Mouse (Mus musculus) megakaryocyte, embryonic 14.5 days (primary cell): ENCODE measurements at regions not wholly inside any gene's neighbourhood (a gene's known extent, or its start where the extent isn't known, plus 50 kb on each side); places are given as distances from the start of the nearest gene placed in this dataset.
"Not testable (repeated sequence)": the region's sequence is repeated elsewhere in the genome, so short reads cannot be mapped to it uniquely, and the experiment has no call there.

ENCODE experiments used
- H3K27me3 ChIP-seq: replicated peaks from 2 replicates; pipeline ENCODE3; 2012; ENCODE audit warnings: inconsistent platforms
- H3K36me3 ChIP-seq: replicated peaks from 2 replicates; pipeline ENCODE3; 2012; ENCODE audit warnings: low read length, inconsistent platforms, mixed read lengths
- H3K4me1 ChIP-seq: 2 replicates; pipeline ENCODE4 v1.6.1; 2012; ENCODE audit warnings: inconsistent platforms
- H3K4me3 ChIP-seq: replicated peaks from 2 replicates; pipeline ENCODE3; 2012; ENCODE audit warnings: moderate library complexity, mild to moderate bottlenecking, inconsistent platforms
- H3K9me3 ChIP-seq: 2 replicates; pipeline ENCODE4 v1.6.1; 2012; ENCODE audit warnings: inconsistent platforms
- FLI1 ChIP-seq: IDR thresholded peaks from 2 replicates; pipeline ENCODE4 v1.6.1; 2012; ENCODE audit warnings: low read length, inconsistent platforms, mixed read lengths
- GATA1 ChIP-seq: IDR thresholded peaks from 3 replicates; pipeline ENCODE4 v1.6.1; 2012; ENCODE audit warnings: mixed read lengths, low read length, inconsistent platforms, borderline replicate concordance

DNA sequence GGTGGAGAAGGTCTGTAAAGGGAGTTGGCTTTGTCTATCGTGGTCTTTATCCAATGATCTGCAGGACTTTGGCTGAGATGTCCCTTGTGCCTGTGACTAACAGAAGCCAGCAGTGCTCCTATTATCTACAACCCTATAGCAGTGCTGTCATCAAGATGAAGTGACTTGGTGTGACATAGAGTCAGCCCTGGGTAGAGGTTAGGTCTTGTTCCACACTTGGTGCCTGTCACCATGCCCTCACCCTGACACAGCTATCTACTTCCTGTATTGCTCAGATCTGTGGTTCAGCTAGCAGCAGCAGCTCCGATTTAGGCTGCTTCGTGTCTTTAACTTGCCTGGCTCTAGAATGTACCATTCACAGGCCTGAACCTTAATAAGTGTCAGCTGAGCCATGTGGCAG is 100.6 kb downstream of the Rchy1 start:
- Histone ChIP-seq H3K27me3 (peaks cover 10% of the 10 kb centered on the region), H3K4me3 (peak overlapping the region; percentile 3), H3K36me3 (no peaks in the 10 kb centered on the region), H3K9me3 (peaks cover 7% of the 10 kb centered on the region), H3K4me1 (peaks cover 38% of the 10 kb centered on the region)
- TF ChIP-seq FLI1 (no peak), GATA1 (no peak)

DNA sequence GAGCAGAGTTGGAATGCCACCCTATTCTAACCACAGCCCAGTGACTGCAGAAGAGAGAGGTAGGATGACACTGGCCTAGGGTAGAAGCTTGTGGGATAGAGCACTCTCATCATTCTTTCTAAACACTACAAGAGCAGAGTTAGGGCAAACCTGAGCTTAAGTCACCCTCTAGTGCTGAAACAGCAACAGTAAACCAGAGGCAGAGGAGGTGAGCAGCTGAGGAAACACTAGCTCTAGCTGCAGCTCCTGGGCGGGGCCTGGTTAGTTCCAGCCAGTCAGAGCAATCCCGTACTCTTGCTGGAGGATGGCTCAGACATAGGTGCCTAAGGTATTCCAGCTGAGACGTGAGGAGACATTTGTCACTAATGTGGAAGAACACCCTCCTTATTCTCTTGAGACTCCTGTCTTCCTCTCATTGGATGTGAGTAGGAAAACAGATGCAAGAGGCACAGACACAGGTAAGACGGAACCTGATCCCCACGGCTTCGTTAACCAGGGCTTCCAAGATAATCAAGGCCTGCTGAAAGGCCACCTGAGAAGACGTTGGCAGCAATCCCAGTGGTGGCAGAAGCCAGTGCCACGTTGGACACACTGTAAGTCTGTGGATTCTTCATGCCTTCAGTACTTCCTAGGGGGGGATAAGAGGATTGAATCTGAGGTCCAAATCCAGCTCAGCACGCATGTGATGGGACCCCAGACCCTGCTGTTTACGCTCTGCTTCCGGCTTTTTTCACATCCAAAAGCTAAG is 101.3 kb downstream of the Rchy1 start:
- H3K4me3 ChIP-seq: no peak overlapping the region
- TF ChIP-seq GATA1 (no peak), FLI1 (no peak)

GRCm38 (mm10) chr5:91860489-91860888 is 102.4 kb downstream of the Rchy1 start:
- H3K36me3 ChIP-seq: no peaks in the 10 kb centered on the region
- peaks cover 7% of the 10 kb centered on the region for H3K9me3 ChIP-seq
- peaks cover 34% of the 10 kb centered on the region for H3K4me1 ChIP-seq
- H3K27me3 ChIP-seq: peaks cover 3% of the 10 kb centered on the region
- H3K4me3 ChIP-seq: no peak overlapping the region
- TF ChIP-seq GATA1: no peak
- TF ChIP-seq FLI1: no peak

More for the DNA sequence above, 101.3 kb downstream of the Rchy1 start:
- Histone ChIP-seq H3K36me3 (no peaks in the 10 kb centered on the region), H3K9me3 (peaks cover 7% of the 10 kb centered on the region), H3K27me3 (peaks cover 8% of the 10 kb centered on the region), H3K4me1 (peaks cover 38% of the 10 kb centered on the region)

DNA sequence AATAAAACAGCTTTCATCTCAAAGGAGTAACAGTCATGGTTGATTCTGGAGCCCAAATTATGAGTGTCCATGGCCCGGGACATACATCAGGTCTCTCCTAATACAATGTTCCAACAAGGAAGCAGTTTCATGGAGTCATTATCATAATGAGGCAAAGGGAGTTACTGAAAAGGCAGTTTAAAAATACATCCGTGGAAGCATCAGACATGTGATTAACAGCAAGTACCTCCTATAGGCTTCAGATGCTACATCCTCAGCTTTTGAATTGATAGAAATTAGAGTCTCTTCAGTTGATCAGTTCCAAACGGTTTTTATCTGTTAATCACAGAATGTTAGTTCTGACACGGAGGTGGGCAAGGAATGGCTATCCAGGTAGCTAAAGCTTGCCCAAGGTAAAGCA is 110.5 kb downstream of the Rchy1 start:
- H3K27me3 ChIP-seq: no peaks in the 10 kb centered on the region
- H3K4me1 ChIP-seq: peaks cover 48% of the 10 kb centered on the region
- H3K36me3 ChIP-seq: peaks cover 3% of the 10 kb centered on the region
- no peak overlapping the region for H3K4me3 ChIP-seq
- peaks cover 3% of the 10 kb centered on the region; the same call in 1 of the 2 replicates for H3K9me3 ChIP-seq
- TF ChIP-seq GATA1 (no peak), FLI1 (no peak)

- H3K4me1 ChIP-seq: peaks cover 48% of the 10 kb centered on the region
- not testable (repeated sequence) for H3K4me3 ChIP-seq, H3K9me3 ChIP-seq, H3K36me3 ChIP-seq, H3K27me3 ChIP-seq
Observed at GRCm38 (mm10) chr5:91850862-91851569, 111.9 kb downstream of the Rchy1 start.

- TF ChIP-seq FLI1: no peak
- TF ChIP-seq GATA1: no peak
- peaks cover 3% of the 10 kb centered on the region for H3K36me3 ChIP-seq
- H3K4me3 ChIP-seq: no peak overlapping the region
- H3K27me3 ChIP-seq: no peaks in the 10 kb centered on the region
- peaks cover 3% of the 10 kb centered on the region; the same call in 1 of the 2 replicates for H3K9me3 ChIP-seq
- peaks cover 48% of the 10 kb centered on the region for H3K4me1 ChIP-seq
Observed at GRCm38 (mm10) chr5:91850440-91850839, 112.4 kb downstream of the Rchy1 start.

DNA sequence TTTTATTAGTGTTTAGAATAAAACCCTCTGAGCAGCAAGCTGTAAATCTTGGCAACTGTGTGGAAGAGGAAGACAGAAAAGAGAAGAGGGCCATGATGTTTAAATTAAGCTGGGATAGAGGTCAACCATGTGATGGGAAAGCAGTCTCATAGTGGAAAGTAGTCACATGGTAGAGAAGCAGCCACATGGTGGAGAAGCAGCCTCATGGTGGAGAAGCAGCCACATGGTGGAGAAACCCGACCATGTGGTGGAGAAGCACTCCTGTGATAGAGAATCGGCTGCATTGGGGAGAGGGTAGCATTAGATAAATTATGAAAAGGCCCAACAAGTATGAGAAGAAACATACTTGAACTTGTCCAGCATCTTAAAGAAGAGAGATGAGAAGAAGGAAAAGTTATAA is 113.3 kb downstream of the Rchy1 start:
- Histone ChIP-seq H3K9me3 (peaks cover 3% of the 10 kb centered on the region; the same call in 1 of the 2 replicates), H3K27me3 (no peaks in the 10 kb centered on the region), H3K36me3 (peaks cover 3% of the 10 kb centered on the region), H3K4me1 (peaks cover 48% of the 10 kb centered on the region), H3K4me3 (no peak overlapping the region)
- TF ChIP-seq FLI1 (no peak), GATA1 (no peak)

- peaks cover 48% of the 10 kb centered on the region for H3K4me1 ChIP-seq
- peaks cover 3% of the 10 kb centered on the region; the same call in 1 of the 2 replicates for H3K9me3 ChIP-seq
- H3K4me3 ChIP-seq: no peak overlapping the region
- TF ChIP-seq FLI1: no peak
- no peak for TF ChIP-seq GATA1
- H3K27me3 ChIP-seq: no peaks in the 10 kb centered on the region
- peaks cover 3% of the 10 kb centered on the region for H3K36me3 ChIP-seq
Observed at GRCm38 (mm10) chr5:91849114-91849513, 113.8 kb downstream of the Rchy1 start.

DNA sequence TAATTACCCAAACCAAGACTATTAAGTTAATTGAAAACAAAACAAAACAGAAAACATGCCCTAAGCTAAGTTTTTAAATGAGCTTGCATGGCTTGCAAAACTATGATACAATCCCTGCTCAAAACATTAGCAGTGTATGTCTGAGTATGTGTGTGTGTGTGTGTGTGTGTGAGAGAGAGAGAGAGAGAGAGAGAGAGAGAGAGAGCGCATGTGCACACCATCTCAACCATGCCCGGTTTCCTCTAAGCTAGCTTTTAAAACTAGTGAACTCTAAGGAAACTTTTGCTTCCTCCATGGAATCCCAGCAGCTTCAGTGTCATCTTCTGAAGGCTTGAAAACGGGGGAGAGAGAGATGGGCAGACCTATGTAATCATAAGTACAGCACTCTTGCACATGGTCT is 114.3 kb downstream of the Rchy1 start:
- peaks cover 48% of the 10 kb centered on the region for H3K4me1 ChIP-seq
- no peak for TF ChIP-seq FLI1
- TF ChIP-seq GATA1: no peak
- peaks cover 3% of the 10 kb centered on the region; the same call in 1 of the 2 replicates for H3K9me3 ChIP-seq
- no peaks in the 10 kb centered on the region for H3K27me3 ChIP-seq
- no peak overlapping the region for H3K4me3 ChIP-seq
- peaks cover 3% of the 10 kb centered on the region for H3K36me3 ChIP-seq

- Histone ChIP-seq H3K4me1 (peaks cover 11% of the 10 kb centered on the region), H3K36me3 (no peaks in the 10 kb centered on the region), H3K27me3 (no peaks in the 10 kb centered on the region), H3K9me3 (no peaks in the 10 kb centered on the region), H3K4me3 (no peak overlapping the region)
- TF ChIP-seq GATA1: no peak
Observed at GRCm38 (mm10) chr5:91843044-91843443, 119.8 kb downstream of the Rchy1 start.
